Mouse (Mus musculus): ENCODE measurements around the gene Dlec1. TPM values are rescaled to one million over a fixed set of nuclear protein-coding genes. Genes with fewer than 3 reads are reported as not detected.

Dlec1 gene
- polyA plus RNA-seq, 1 experiment: 2.2 TPM

- DNase-seq (ENCODE audit: low read depth): no peak
These were observed 65.3 kb downstream of the Dlec1 start for GRCm38 (mm10) chr9:119167608-119168007.

GRCm38 (mm10) chr9:119179292-119179691, 77.0 kb downstream of the Dlec1 start:
- TF ChIP-seq POLR2A (IDR thresholded peaks at IDR 0.05; ENCODE audit: borderline replicate concordance, extremely low read depth, insufficient read depth, insufficient read length, poor library complexity, severe bottlenecking) (no peak), CTCF (IDR thresholded peaks at IDR 0.05; ENCODE audit: borderline replicate concordance, extremely low read depth, insufficient read depth, insufficient read length) (no peak)
- no peak for DNase-seq (ENCODE audit: low read depth)

More at GRCm38 (mm10) chr9:119167608-119168007, 65.3 kb downstream of the Dlec1 start:
- TF ChIP-seq CTCF (IDR thresholded peaks at IDR 0.05; ENCODE audit: borderline replicate concordance, extremely low read depth, insufficient read depth, insufficient read length) (no peak), POLR2A (IDR thresholded peaks at IDR 0.05; ENCODE audit: borderline replicate concordance, extremely low read depth, insufficient read depth, insufficient read length, poor library complexity, severe bottlenecking) (no peak)

DNA sequence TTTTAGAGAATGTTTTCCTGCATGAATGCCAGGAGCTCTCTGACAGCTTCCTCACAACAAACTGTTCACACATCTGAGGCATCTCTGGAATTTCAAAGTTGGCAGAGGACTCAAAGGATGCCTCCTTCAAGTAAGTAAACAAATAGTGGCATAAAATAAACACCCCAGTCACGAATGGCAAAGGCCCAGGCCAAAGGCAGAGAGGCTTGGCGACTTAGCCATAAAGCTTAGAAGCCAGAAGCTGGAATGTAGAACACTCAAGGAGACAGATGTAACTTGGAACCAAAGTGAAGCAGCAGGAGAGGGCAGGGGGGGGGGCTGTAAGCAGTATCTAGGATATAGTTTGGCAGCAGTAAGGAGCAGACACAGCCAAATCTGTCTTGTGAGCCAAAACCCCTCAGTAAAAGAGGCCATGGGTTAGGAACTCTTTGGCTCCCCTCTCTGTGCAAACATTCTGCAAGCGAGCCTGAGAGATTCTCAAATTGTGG, 79.0 kb downstream of the Dlec1 start:
- DNase-seq (ENCODE audit: low read depth): peak; percentile 71
- no peak for TF ChIP-seq POLR2A (IDR thresholded peaks at IDR 0.05; ENCODE audit: borderline replicate concordance, extremely low read depth, insufficient read depth, insufficient read length, poor library complexity, severe bottlenecking)
- TF ChIP-seq CTCF (IDR thresholded peaks at IDR 0.05; ENCODE audit: borderline replicate concordance, extremely low read depth, insufficient read depth, insufficient read length): no peak

DNA sequence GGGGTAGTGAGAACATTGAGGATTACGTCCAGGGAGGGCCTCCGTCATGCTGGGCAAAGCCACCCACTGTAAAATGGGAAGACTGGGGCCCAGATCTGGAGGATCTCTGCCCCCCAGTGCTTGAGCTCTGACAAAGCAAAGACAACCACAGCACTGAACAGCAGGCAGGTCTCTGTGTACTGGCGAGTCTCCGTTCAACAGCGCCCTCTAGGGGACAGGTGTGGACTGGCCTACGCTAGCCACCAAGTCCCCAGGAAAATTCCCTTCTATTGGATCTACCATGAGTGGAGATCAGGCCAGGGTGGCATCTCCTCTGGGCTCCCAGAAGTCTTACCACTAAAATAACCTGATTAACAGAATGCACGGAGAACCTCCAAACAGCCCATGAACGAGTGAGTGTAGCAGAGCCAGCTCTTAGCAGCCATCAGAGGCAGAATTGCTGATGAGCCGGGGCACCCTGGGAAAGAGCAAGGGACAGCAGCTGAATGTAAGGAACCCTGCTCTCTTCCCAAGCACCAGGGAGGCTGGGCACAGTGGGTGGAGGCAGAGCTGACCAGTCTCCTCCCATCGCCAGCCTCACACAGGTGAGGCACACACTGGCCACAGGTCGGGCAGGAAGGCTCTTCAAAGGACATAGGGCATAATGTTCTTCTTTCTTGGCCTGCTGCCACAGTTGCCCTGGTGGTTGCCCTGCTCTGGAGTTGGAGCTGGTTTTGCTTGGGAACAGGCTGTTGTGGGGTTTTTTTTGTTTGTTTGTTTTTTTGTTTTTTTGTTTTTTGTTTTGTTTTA, 90.1 kb downstream of the Dlec1 start:
- TF ChIP-seq CTCF (IDR thresholded peaks at IDR 0.05; ENCODE audit: borderline replicate concordance, extremely low read depth, insufficient read depth, insufficient read length) (peak; percentile 63), POLR2A (IDR thresholded peaks at IDR 0.05; ENCODE audit: borderline replicate concordance, extremely low read depth, insufficient read depth, insufficient read length, poor library complexity, severe bottlenecking) (no peak)
- peak; percentile 39 for DNase-seq (ENCODE audit: low read depth)

Other genes starting within 250 kb of the Dlec1 start
- 13.8 and 16.0 TPM in 2 replicates for gene Ctdspl, start 176.0 kb upstream of the Dlec1 start, polyA plus RNA-seq (2012; rRNA removed)
- gene Vill, start 49.7 kb upstream of the Dlec1 start, polyA plus RNA-seq (2012; rRNA removed): 5.0 and 6.5 TPM in 2 replicates
- 20.4 and 25.0 TPM in 2 replicates for gene Plcd1, start 9.0 kb upstream of the Dlec1 start, polyA plus RNA-seq (2012; rRNA removed)
- 1.4 and 2.1 TPM in 2 replicates for gene Acaa1b, start 54.6 kb downstream of the Dlec1 start, polyA plus RNA-seq (2012; rRNA removed)
- not detected in 2 replicates for gene Gm47289, start 56.7 kb downstream of the Dlec1 start, polyA plus RNA-seq (2012; rRNA removed)
- gene Slc22a13, start 106.6 kb downstream of the Dlec1 start, polyA plus RNA-seq (2012; rRNA removed): 0.06 and 0.10 TPM in 2 replicates
- gene Oxsr1, start 219.9 kb downstream of the Dlec1 start, polyA plus RNA-seq (2012; rRNA removed): 53.8 and 55.0 TPM in 2 replicates
- gene Acaa1a, start 237.2 kb downstream of the Dlec1 start, polyA plus RNA-seq (2012; rRNA removed): 132 and 164 TPM in 2 replicates
- 3.1 and 4.4 TPM in 2 replicates for gene Myd88, start 238.9 kb downstream of the Dlec1 start, polyA plus RNA-seq (2012; rRNA removed)